Mouse (Mus musculus) layer of hippocampus, postnatal 36 days (tissue): ENCODE data around the gene Snapin. TPM values are rescaled to one million over a fixed set of nuclear protein-coding genes. Genes with fewer than 3 reads are reported as not detected.

Experiments
- DNase-seq, 2 experiments: peaks; one replicate each; pipeline ENCODE4 v3.0.0; 2022
- total RNA-seq, 2 experiments: library from RNA; stranded (reverse); gene quantifications; 2 replicates each; pipeline ENCODE4 v1.2.3; 2021

Gene Snapin
- total RNA-seq, 2 experiments from 2014 or later: 49.8 to 50.8 TPM

- no peak for DNase-seq
Measured at GRCm38 (mm10) chr3:90503444-90503843, 12.6 kb upstream of the Snapin start.

- DNase-seq: no peak
Measured at GRCm38 (mm10) chr3:90497597-90497996, 6.8 kb upstream of the Snapin start.

- no peak for DNase-seq
Measured at GRCm38 (mm10) chr3:90495850-90496525, 5.2 kb upstream of the Snapin start.

GRCm38 (mm10) chr3:90493831-90494540, 3.2 kb upstream of the Snapin start:
- DNase-seq: no peak

GRCm38 (mm10) chr3:90491350-90491749, 517 bp upstream of the Snapin start:
- DNase-seq: peak in 1 of 2 experiments; percentile 26

GRCm38 (mm10) chr3:90488576-90488975, 2.3 kb downstream of the Snapin start:
- DNase-seq: no peak

- DNase-seq: no peak
Measured at GRCm38 (mm10) chr3:90486998-90487397, 3.8 kb downstream of the Snapin start.

GRCm38 (mm10) chr3:90475831-90476611, 14.8 kb downstream of the Snapin start, which contains the start of gene Ilf2:
Gene Ilf2 (plus strand): TSS chr3:90476126.
- peak; percentile 93 to 95 for DNase-seq

GRCm38 (mm10) chr3:90475151-90475830, 15.5 kb downstream of the Snapin start:
- DNase-seq: no peak

GRCm38 (mm10) chr3:90472213-90472612, 18.6 kb downstream of the Snapin start:
- DNase-seq: no peak

- no peak for DNase-seq
Measured at GRCm38 (mm10) chr3:90467618-90468300, 23.1 kb downstream of the Snapin start.

- peak in 1 of 2 experiments; percentile 48 for DNase-seq
Measured at GRCm38 (mm10) chr3:90466311-90466766, 24.5 kb downstream of the Snapin start.

GRCm38 (mm10) chr3:90465686-90466310, 25.0 kb downstream of the Snapin start, which contains the start of gene Npr1:
Gene Npr1 (minus strand): TSS chr3:90465866.
- DNase-seq: no peak

- DNase-seq: no peak
Measured at GRCm38 (mm10) chr3:90465081-90465685, 25.6 kb downstream of the Snapin start.

GRCm38 (mm10) chr3:90464552-90465080, 26.2 kb downstream of the Snapin start:
- DNase-seq: no peak

- DNase-seq: no peak
Measured at GRCm38 (mm10) chr3:90462579-90462978, 28.3 kb downstream of the Snapin start.

GRCm38 (mm10) chr3:90461935-90462334, 28.9 kb downstream of the Snapin start:
- DNase-seq: no peak

GRCm38 (mm10) chr3:90460315-90460714, 30.5 kb downstream of the Snapin start:
- no peak for DNase-seq

- no peak for DNase-seq
Measured at GRCm38 (mm10) chr3:90459727-90460126, 31.1 kb downstream of the Snapin start.

- no peak for DNase-seq
Measured at GRCm38 (mm10) chr3:90454931-90455330, 35.9 kb downstream of the Snapin start.
